Mouse (Mus musculus): Measurements from ENCODE around the gene 1700013G24Rik. TPM values are rescaled to one million over a fixed set of nuclear protein-coding genes. Genes with fewer than 3 reads are reported as not detected.

Gene 1700013G24Rik
- polyA plus RNA-seq, 1 experiment from 2014 or later, result not detected

DNA sequence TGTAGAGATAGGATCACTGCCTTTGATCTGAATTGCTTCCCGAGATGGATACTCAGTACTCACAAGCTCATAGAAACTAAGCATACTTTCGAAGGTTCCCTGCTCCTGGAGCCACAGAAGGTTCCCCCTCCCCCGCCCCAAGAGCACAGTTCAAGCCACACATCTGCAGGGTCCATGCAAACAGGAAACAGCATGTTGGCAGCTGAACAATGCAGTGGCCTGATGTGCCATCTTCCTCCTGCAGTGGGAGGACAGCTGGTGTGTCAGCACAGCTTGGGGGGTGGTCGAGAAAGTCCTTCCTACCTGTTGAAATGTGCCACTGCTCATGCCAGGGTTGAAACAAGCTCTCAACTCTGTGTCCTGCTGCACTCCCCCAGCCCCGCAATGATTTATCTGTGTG is 5.8 kb downstream of the 1700013G24Rik start:
- H3K36me3 ChIP-seq, result no peaks in the 10 kb centered on the region
- ATAC-seq (ENCODE audit: insufficient number of reproducible peaks, insufficient read depth, low FRiP score, low TSS enrichment, low read depth), result no peak
- no peak overlapping the region for H3K4me2 ChIP-seq
- H3K9me3 ChIP-seq, result no peaks in the 10 kb centered on the region
- H3K27me3 ChIP-seq, result no peaks in the 10 kb centered on the region
- 58% methylated on average over 5 of the region's 5 CpGs for WGBS
- no peak overlapping the region for H3K9ac ChIP-seq
- H3K4me3 ChIP-seq, result no peak overlapping the region
- peaks cover 8% of the 10 kb centered on the region; the same call in 1 of the 2 replicates for H3K4me1 ChIP-seq
- no peak overlapping the region for H3K27ac ChIP-seq

DNA sequence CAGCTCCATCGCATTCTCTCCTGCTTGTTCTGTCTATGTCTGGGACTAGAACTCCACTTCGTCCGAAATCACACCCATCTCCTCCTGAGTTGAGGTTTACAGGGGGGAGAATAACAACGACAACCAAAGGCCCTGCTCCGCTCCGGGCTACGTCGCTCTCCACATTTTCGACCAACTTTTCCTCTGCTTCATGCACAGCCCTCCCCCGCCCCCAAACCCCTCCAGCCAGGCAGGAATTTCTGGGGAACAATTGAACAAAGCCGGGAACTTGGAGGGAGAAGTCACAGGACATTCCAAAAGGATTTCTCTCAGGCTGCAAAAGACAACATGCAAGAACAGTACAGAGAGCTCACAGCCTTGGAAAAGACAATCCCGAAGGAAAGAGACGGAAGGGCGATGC is 7.6 kb downstream of the 1700013G24Rik start:
- WGBS, result 64% methylated on average over 14 of the region's 14 CpGs
- H3K27ac ChIP-seq, result 0 out of 2 replicates have a peak overlapping the region, but pooled peaks have one; percentile 28
- H3K36me3 ChIP-seq, result no peaks in the 10 kb centered on the region

DNA sequence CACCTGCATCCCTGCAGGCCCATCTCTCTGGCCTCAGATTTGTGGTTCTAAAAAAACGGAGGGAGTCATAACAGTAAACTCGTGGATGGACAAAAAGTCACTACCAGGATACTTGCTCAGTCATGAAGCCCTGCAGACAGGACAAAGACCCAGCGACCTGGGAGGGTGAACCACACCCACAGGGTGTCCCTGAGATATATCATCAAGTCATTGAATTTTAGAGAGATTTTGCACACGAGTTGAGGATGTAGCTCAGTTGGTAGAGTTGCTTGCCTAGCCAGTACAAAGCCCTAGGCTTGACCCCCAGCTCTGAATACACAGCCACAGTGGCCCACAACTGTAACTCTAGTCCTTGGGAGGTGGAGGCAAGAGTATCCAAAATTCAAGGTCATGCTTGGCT is 8.1 kb downstream of the 1700013G24Rik start:
- no peak overlapping the region for H3K4me2 ChIP-seq
- 81% methylated on average over 4 of the region's 4 CpGs for WGBS

More for the DNA sequence above, 7.6 kb downstream of the 1700013G24Rik start:
- H3K4me2 ChIP-seq, result no peak overlapping the region
- H3K4me1 ChIP-seq, result peaks cover 26% of the 10 kb centered on the region
- H3K9ac ChIP-seq, result no peak overlapping the region
- H3K9me3 ChIP-seq, result no peaks in the 10 kb centered on the region
- ATAC-seq (ENCODE audit: insufficient number of reproducible peaks, insufficient read depth, low FRiP score, low TSS enrichment, low read depth), result no peak
- no peak overlapping the region for H3K4me3 ChIP-seq
- no peaks in the 10 kb centered on the region for H3K27me3 ChIP-seq

DNA sequence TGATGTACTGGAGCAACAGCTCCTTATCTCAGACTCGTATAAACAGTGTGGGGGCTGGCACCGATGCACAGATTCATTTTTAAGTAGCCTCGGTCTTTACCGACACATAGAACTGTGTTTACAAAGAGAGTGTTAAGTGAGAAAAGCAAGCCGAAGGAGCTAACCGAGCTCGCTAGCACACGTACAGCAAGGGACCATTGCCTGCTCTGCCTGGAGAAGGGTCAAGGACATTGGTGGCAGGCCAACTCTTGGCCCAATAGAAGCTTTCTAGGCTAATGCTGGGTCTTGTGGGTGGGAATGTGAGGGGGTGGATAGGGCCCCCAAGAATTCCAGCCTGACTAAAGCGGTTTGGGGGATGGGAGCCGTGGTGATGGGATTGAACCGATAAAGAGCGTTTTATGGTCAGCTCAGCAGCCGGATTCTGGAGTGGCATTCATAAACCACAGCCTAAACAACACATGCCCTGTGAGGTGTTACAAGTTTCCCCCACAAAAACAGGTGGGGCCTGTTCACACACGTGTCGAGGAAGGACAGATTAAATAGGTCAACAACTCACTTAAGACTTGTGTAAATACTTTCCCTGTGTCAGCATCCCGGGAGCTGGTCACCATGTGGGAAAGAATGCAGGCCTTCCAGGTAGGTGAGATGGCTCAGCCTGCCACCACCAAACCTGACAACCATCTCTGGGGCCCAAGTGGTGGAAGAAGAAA is 9.1 kb downstream of the 1700013G24Rik start:
- H3K4me1 ChIP-seq, result peaks cover 30% of the 10 kb centered on the region
- no peak for ATAC-seq (ENCODE audit: insufficient number of reproducible peaks, insufficient read depth, low FRiP score, low TSS enrichment, low read depth)

More for the DNA sequence above, 8.1 kb downstream of the 1700013G24Rik start:
- ATAC-seq (ENCODE audit: insufficient number of reproducible peaks, insufficient read depth, low FRiP score, low TSS enrichment, low read depth), result no peak
- Histone ChIP-seq H3K4me1 (peaks cover 26% of the 10 kb centered on the region), H3K36me3 (no peaks in the 10 kb centered on the region), H3K27ac (peak overlapping the region; percentile 28; the same call in 1 of the 2 replicates), H3K4me3 (no peak overlapping the region), H3K9me3 (no peaks in the 10 kb centered on the region), H3K27me3 (no peaks in the 10 kb centered on the region), H3K9ac (no peak overlapping the region)

DNA sequence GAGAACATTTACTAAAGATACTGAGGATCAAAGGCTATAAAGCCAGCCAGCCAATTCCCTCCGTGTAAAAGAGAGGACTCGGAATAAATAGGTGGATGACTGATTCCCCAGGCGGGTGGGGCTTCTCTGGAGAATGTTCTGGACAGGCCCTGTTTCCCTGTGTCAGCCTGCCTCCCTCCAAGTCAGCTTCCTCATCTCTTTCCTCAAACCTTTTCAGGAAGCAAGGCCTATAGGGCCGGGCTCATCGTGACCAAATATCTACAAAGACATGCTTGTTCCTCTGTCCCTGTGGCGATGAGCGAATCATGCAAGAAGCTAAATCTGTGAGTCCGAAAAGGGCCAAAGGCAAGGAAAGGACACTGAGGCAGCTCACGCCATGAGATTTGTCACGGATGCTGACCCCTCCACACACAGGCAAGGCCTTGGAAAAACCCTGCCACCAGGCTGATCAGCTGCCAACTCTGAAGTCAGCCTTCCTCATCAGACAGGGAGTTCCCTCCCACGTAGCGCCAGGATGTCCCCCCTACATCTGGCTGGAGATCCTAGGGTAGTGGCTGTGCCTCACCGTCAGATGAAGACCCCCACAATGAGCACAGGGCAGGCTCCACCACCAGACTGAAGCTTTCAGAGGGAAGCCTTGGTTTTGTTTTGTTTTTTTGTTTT is 12.2 kb downstream of the 1700013G24Rik start:
- Histone ChIP-seq H3K4me2 (no peak overlapping the region), H3K27me3 (no peaks in the 10 kb centered on the region), H3K9ac (no peak overlapping the region), H3K27ac (peak overlapping the region; percentile 51), H3K4me1 (peaks cover 50% of the 10 kb centered on the region), H3K9me3 (no peaks in the 10 kb centered on the region), H3K36me3 (no peaks in the 10 kb centered on the region), H3K4me3 (no peak overlapping the region)
- no peak for ATAC-seq (ENCODE audit: insufficient number of reproducible peaks, insufficient read depth, low FRiP score, low TSS enrichment, low read depth)
- 53% methylated on average over 13 of the region's 13 CpGs for WGBS

More for the DNA sequence above, 9.1 kb downstream of the 1700013G24Rik start:
- Histone ChIP-seq H3K27me3 (no peaks in the 10 kb centered on the region), H3K4me3 (no peak overlapping the region), H3K4me2 (no peak overlapping the region), H3K9ac (no peak overlapping the region), H3K27ac (no peak overlapping the region), H3K9me3 (no peaks in the 10 kb centered on the region), H3K36me3 (no peaks in the 10 kb centered on the region)
- WGBS, result 83% methylated on average over 16 of the region's 16 CpGs

DNA sequence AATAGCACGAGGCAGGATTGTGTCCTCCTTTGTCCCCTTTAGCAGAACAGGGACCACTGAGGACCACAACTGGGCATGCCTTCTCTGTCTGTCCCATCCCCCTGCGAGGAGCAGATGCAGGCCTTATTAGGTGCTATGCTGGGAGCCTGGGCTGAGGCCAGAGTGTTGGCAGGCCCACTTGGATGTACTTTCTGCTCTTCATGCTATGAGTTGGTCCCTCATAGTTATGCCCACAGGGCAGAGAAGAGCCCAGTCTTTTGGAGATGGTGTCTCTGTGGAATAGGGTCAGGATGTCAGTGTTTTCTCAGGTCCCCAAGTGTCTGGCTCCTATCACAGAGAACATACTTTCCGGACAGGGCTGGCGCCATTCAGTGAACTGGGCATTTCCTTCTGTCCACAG is 13.9 kb downstream of the 1700013G24Rik start:
- Histone ChIP-seq H3K4me1 (peaks cover 67% of the 10 kb centered on the region), H3K9me3 (no peaks in the 10 kb centered on the region), H3K9ac (no peak overlapping the region), H3K27me3 (no peaks in the 10 kb centered on the region), H3K4me3 (no peak overlapping the region), H3K4me2 (no peak overlapping the region), H3K27ac (peak overlapping the region; percentile 82), H3K36me3 (0 out of 2 replicates have a peak, but pooled peaks cover 3% of the 10 kb centered on the region)
- WGBS, result 75% methylated on average over 4 of the region's 4 CpGs
- ATAC-seq (ENCODE audit: insufficient number of reproducible peaks, insufficient read depth, low FRiP score, low TSS enrichment, low read depth), result no peak

DNA sequence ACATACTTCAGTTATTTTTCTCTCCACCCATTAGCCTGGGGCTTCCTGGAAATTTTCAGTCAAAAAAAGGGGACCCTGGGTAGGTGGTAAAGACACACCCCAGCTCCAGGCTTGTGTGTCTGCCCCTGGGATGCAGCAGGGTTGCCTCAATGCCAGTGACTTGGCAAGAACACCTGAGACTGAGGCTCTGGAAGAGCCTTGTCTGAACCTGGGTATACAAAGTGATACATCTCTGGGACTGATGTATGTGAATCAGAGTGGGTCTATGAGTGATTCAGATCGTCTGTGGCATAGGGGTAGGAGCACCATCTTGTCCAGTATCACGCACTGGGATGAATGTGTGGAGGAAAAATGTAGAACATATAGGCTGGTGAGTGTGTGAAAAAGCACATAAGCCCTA is 14.4 kb downstream of the 1700013G24Rik start:
- H3K27ac ChIP-seq, result peak overlapping the region; percentile 82
- no peaks in the 10 kb centered on the region for H3K9me3 ChIP-seq
- 0 out of 2 replicates have a peak, but pooled peaks cover 3% of the 10 kb centered on the region for H3K36me3 ChIP-seq
- H3K4me1 ChIP-seq, result peaks cover 68% of the 10 kb centered on the region
- no peaks in the 10 kb centered on the region for H3K27me3 ChIP-seq
- WGBS, result 85% methylated on average over 2 of the region's 2 CpGs
- no peak overlapping the region for H3K9ac ChIP-seq
- H3K4me2 ChIP-seq, result no peak overlapping the region; the same call in 1 of the 2 replicates
- H3K4me3 ChIP-seq, result no peak overlapping the region
- no peak for ATAC-seq (ENCODE audit: insufficient number of reproducible peaks, insufficient read depth, low FRiP score, low TSS enrichment, low read depth)

DNA sequence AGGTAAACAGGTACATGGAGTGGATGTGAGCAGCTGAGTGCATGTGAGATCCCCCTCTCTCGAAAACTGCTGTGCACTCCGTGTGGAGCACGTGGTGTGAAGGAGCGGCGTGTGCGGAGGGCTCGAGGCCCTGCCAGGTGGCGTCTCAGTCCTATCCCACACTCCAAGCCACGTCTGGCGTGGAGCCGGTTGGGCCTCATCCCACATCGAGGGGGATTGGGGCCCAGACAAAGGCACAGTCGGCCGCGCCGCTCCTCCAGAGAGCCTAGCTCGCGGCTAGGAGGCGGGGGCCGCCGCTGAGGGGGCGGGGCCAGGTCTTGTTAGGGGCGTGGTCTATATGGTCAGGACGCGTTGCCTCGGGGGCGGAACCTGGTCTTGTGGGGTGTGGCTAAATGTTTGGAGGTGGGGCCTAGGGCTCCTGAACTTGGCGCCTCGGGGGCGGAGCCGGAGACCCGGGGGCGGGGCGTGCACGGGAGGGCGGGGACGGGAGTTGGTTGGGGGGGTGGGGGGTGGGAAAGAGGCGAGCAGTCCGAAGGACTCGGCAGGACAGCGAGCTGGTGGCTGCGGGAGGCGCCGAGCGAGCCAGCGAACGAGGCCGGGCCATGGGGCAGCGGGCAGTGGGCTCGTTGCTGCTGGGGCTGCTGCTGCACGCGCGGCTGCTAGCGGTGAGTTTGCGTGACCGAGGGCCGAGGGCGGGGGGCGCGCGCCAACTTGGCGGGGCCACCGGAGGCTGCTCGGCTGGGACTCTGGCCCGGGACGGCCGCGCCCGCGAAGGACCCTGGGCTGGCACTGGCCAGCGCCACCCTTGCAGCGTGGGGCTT is 15.4 kb downstream of the 1700013G24Rik start, which contains the start of gene Hspg2:
Gene Hspg2, plus strand, starts transcription at position 510 of the 821 bp plus-strand sequence.
- under 1% methylated on average over 67 of the region's 72 CpGs for WGBS

DNA sequence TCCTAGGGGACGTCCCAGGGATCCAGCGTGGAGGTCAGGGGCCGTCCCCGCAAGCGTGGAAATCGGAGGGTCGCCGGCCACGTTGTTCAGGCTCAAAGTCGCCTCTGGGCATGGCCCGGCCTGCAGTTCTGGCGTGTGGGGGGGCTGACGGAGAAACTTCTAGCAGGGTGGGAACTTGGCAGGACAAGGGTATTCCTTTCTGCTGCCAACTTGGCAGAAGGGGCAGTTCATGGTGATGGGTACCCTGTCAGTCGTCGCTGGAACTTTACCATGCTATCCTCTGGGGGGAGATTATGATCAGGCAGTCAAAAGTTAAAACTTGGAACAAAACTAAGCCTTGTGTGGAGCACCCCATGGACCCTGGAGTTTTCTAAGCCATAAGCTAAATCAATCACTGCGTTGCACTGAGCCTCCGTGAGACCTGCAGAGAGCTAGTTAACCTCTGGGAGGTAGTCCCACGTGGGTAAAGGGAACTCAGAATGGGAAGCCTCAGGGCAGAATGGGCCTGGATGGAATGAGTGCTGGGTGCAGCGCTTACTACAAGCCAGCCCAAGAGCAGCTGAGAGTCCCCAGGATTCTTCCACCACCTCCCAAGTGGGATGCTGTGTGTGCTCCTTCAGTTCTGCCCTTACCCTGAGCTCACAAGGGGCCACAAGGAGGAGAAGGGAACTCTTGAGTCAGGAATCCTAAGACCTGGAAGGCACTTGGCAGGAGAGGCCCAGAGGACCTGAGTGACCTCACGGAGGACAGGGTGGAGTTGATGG is 16.2 kb downstream of the 1700013G24Rik start:
- peak overlapping the region; percentile 89 for H3K9ac ChIP-seq
- WGBS, result 3% methylated on average over 20 of the region's 20 CpGs
- H3K27me3 ChIP-seq, result no peaks in the 10 kb centered on the region
- peak overlapping the region; percentile 85 for H3K27ac ChIP-seq
- ATAC-seq (ENCODE audit: insufficient number of reproducible peaks, insufficient read depth, low FRiP score, low TSS enrichment, low read depth), result no peak
- H3K9me3 ChIP-seq, result no peaks in the 10 kb centered on the region
- H3K36me3 ChIP-seq, result 0 out of 2 replicates have a peak, but pooled peaks cover 3% of the 10 kb centered on the region
- H3K4me2 ChIP-seq, result peak overlapping the region; percentile 83
- H3K4me3 ChIP-seq, result peak overlapping the region; percentile 82
- peaks cover 77% of the 10 kb centered on the region for H3K4me1 ChIP-seq

More for the DNA sequence above, 15.4 kb downstream of the 1700013G24Rik start, which contains the start of gene Hspg2:
- H3K9ac ChIP-seq, result peak within 1 kb of the TSS; percentile 89
- H3K4me1 ChIP-seq, result peaks cover 77% of the 10 kb centered on the region
- H3K27ac ChIP-seq, result peak within 1 kb of the TSS; percentile 85
- ATAC-seq (ENCODE audit: insufficient number of reproducible peaks, insufficient read depth, low FRiP score, low TSS enrichment, low read depth), result peak; percentile 87
- 0 out of 2 replicates have a peak, but pooled peaks cover 3% of the 10 kb centered on the region for H3K36me3 ChIP-seq
- H3K9me3 ChIP-seq, result no peaks in the 10 kb centered on the region
- no peaks in the 10 kb centered on the region for H3K27me3 ChIP-seq
- H3K4me3 ChIP-seq, result peak within 1 kb of the TSS; percentile 82
- peak within 1 kb of the TSS; percentile 83 for H3K4me2 ChIP-seq

DNA sequence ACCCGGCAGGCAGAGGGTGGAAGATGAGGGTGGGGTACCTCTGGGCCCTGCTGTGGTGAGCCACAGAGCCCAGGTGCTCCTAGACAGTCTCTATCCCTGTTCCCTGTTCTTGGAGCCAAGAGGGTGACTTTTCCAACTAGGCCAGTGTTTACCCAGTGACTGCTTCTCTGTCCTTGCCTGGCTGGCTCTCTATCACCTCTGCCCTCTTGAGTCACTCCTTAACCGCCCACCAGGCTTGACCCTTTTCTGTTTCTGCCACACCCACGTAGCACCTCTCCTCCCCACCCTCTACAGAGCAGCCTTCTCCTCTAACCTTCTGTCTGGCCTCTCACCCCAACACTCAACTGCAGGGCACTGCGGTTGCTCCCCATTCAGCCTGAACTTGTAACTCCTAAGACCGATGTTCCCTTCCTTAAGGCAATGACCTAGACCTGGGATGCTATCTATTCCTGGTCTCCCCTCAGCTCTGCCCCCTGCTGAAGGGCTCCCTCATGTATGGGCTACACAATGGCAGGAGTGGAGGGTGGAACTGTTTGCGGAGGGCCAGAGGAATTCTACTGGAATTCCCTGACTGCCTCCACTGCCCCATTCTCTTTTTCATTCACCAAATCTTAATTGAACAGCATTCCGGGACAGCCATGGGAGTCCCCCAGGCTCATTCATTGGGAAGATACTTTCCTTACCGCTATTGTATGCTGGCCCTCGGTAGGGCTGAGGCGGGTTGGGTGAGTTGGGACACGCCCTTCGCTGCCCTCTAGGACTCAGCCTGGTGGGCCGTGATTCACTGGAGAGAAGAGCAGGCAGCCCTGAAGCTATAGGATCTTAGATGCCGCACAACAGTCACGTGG is 17.0 kb downstream of the 1700013G24Rik start:
- H3K27me3 ChIP-seq, result no peaks in the 10 kb centered on the region
- H3K9me3 ChIP-seq, result no peaks in the 10 kb centered on the region
- ATAC-seq (ENCODE audit: insufficient number of reproducible peaks, insufficient read depth, low FRiP score, low TSS enrichment, low read depth), result no peak
- H3K4me3 ChIP-seq, result peak overlapping the region; percentile 82
- WGBS, result 32% methylated on average over 15 of the region's 15 CpGs
- peak overlapping the region; percentile 83 for H3K4me2 ChIP-seq
- H3K36me3 ChIP-seq, result 0 out of 2 replicates have a peak, but pooled peaks cover 3% of the 10 kb centered on the region
- H3K27ac ChIP-seq, result peak overlapping the region; percentile 72
- H3K9ac ChIP-seq, result peak overlapping the region; percentile 89
- H3K4me1 ChIP-seq, result peaks cover 75% of the 10 kb centered on the region
